Mouse (Mus musculus) midbrain, embryonic 11.5 days (tissue): Measurements from ENCODE around the gene Gm10282. TPM values are rescaled to one million over a fixed set of nuclear protein-coding genes. Genes with fewer than 3 reads are reported as not detected.

Experiments
- ATAC-seq: fragments of 200-750 bp; cut with Nextera tagmentation; 2 replicates; pipeline ENCODE4 v1.8.0; 2017; ENCODE audit warnings: moderate TSS enrichment, moderate library complexity; ENCODE audit not compliant: low FRiP score
- DNase-seq: peaks from one replicate; pipeline ENCODE4 v3.0.0; 2015; ENCODE audit warnings: low spot score; ENCODE audit errors: missing footprints
- H3K27ac ChIP-seq: fragments of 300-500 bp; sonication (generic); 2 replicates; pipeline ENCODE4 v1.5.1; 2014; ENCODE audit warnings: low read depth, low read length
- H3K27me3 ChIP-seq: fragments of 300-500 bp; sonication (generic); 2 replicates; pipeline ENCODE4 v1.6.1; 2014; ENCODE audit warnings: mild to moderate bottlenecking, low read length, moderate library complexity, mixed read lengths; ENCODE audit not compliant: control insufficient read depth, insufficient read depth
- H3K36me3 ChIP-seq: fragments of 300-500 bp; sonication (generic); 2 replicates; pipeline ENCODE4 v1.6.1; 2014; ENCODE audit warnings: mild to moderate bottlenecking, low read length, moderate library complexity, mixed read lengths; ENCODE audit not compliant: control insufficient read depth, insufficient read depth
- H3K4me1 ChIP-seq: fragments of 300-500 bp; sonication (generic); 2 replicates; pipeline ENCODE4 v1.6.1; 2014; ENCODE audit warnings: low read length; ENCODE audit not compliant: control insufficient read depth, insufficient read depth
- H3K4me2 ChIP-seq: fragments of 300-500 bp; sonication (generic); 2 replicates; pipeline ENCODE4 v1.6.1; 2014; ENCODE audit warnings: mild to moderate bottlenecking, moderate library complexity
- H3K4me3 ChIP-seq: fragments of 300-500 bp; sonication (generic); 2 replicates; pipeline ENCODE4 v1.5.1; 2014; ENCODE audit warnings: low read depth, low read length
- H3K9ac ChIP-seq: fragments of 300-500 bp; sonication (generic); 2 replicates; pipeline ENCODE4 v1.6.1; 2014; ENCODE audit warnings: low read length
- H3K9me3 ChIP-seq: fragments of 300-500 bp; sonication (generic); 2 replicates; pipeline ENCODE4 v1.6.1; 2016; ENCODE audit warnings: low read length; ENCODE audit not compliant: control insufficient read depth
- WGBS: fragments of 180-500 bp; shearing (Covaris S2); extraction: QIAGEN DNeasy Blood & Tissue Kit; methylation state at CpG from one replicate; pipeline ENCODE4 v1.1.7; 2014; 5-methylcytosine and 5-hydroxymethylcytosine counted together
- polyA plus RNA-seq: library from polyadenylated mRNA; unstranded; fragments of >200 nt; fragmentation: Nextera tagmentation; extraction: Ambion mirVana; gene quantifications from 2 replicates; pipeline ENCODE4 v1.2.1, GENCODE M21; 2014

Gm10282 gene
- polyA plus RNA-seq, 1 experiment from 2014 or later, result 39.3 TPM

DNA sequence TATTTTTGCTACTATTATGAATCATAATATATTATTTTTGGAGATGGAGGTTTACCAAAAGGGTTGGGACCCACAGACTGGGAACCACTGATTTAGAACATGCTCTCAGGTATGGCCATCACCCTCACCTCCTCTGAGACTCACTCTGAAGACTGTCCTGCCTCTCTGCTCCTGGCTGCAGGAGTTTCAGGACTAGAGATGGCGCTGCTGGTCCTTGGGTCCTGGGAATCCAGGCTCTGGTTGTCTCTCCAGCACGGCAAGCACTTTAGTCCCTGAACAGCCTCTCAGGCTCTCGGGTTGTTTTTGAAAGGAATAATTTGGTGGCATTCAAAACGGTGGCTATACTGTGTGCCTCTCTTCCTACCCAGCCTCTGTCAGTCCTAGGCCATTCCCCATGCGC, 43.2 kb downstream of the Gm10282 start:
- Histone ChIP-seq H3K4me3 (no peak overlapping the region), H3K4me1 (no peaks in the 10 kb centered on the region), H3K27ac (no peak overlapping the region), H3K36me3 (peaks cover 2% of the 10 kb centered on the region; the same call in 1 of the 2 replicates), H3K27me3 (no peaks in the 10 kb centered on the region), H3K4me2 (no peak overlapping the region), H3K9me3 (no peaks in the 10 kb centered on the region), H3K9ac (no peak overlapping the region)
- no peak for ATAC-seq
- no peak for DNase-seq
- 46% methylated on average over 5 of the region's 5 CpGs for WGBS

- DNase-seq, result no peak
- Histone ChIP-seq H3K4me2 (no peak overlapping the region), H3K27ac (no peak overlapping the region), H3K9ac (no peak overlapping the region), H3K4me3 (no peak overlapping the region), H3K9me3 (no peaks in the 10 kb centered on the region), H3K4me1 (no peaks in the 10 kb centered on the region), H3K36me3 (peaks cover 2% of the 10 kb centered on the region; the same call in 1 of the 2 replicates), H3K27me3 (no peaks in the 10 kb centered on the region)
- ATAC-seq, result 0 out of 2 replicates have a peak, but pooled peaks have one; percentile 20
These were observed 43.6 kb downstream of the Gm10282 start for GRCm38 (mm10) chr8:72261431-72261830.

DNA sequence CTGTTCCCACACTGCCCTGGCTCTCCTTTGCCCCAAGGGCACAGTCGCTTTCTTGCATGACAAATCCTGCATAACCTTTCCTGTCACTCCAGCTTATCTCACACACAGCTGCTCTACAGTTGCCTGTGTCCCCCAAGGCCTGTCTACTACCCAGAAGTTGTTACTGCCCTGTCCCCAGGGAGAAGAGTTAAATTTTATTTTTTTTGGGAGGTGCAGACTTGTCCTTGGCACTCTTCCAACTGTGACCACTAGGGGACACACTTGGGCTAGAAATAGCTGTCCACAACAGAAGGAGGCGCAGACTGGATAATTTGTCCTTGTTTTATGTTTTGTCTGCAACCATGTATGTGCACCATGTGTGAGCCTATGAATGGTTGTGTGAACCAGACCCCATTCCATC, 44.0 kb downstream of the Gm10282 start:
- Histone ChIP-seq H3K4me3 (no peak overlapping the region), H3K4me1 (no peaks in the 10 kb centered on the region), H3K4me2 (no peak overlapping the region), H3K27ac (no peak overlapping the region), H3K36me3 (peaks cover 2% of the 10 kb centered on the region; the same call in 1 of the 2 replicates), H3K9me3 (no peaks in the 10 kb centered on the region), H3K27me3 (no peaks in the 10 kb centered on the region), H3K9ac (no peak overlapping the region)
- peak; percentile 66; the same call in 1 of the 2 replicates for ATAC-seq
- WGBS, result 28% methylated on average over 2 of the region's 2 CpGs
- DNase-seq, result peak; percentile 86

GRCm38 (mm10) chr8:72260585-72260984, 44.5 kb downstream of the Gm10282 start:
- peaks cover 2% of the 10 kb centered on the region; the same call in 1 of the 2 replicates for H3K36me3 ChIP-seq
- ATAC-seq (no peak), DNase-seq (no peak)
- 70% methylated on average over 4 of the region's 4 CpGs for WGBS
- H3K27me3 ChIP-seq, result no peaks in the 10 kb centered on the region
- H3K9ac ChIP-seq, result no peak overlapping the region
- no peak overlapping the region for H3K4me3 ChIP-seq
- H3K9me3 ChIP-seq, result no peaks in the 10 kb centered on the region
- no peak overlapping the region for H3K4me2 ChIP-seq
- no peaks in the 10 kb centered on the region for H3K4me1 ChIP-seq
- no peak overlapping the region for H3K27ac ChIP-seq

GRCm38 (mm10) chr8:72259862-72260261, 45.2 kb downstream of the Gm10282 start:
- DNase-seq (no peak), ATAC-seq (no peak)
- no peak overlapping the region for H3K9ac ChIP-seq
- no peak overlapping the region for H3K4me2 ChIP-seq
- no peak overlapping the region for H3K27ac ChIP-seq
- no peaks in the 10 kb centered on the region for H3K9me3 ChIP-seq
- WGBS, result 59% methylated on average over 2 of the region's 2 CpGs
- no peak overlapping the region for H3K4me3 ChIP-seq
- H3K4me1 ChIP-seq, result no peaks in the 10 kb centered on the region
- H3K36me3 ChIP-seq, result peaks cover 2% of the 10 kb centered on the region; the same call in 1 of the 2 replicates
- no peaks in the 10 kb centered on the region for H3K27me3 ChIP-seq

GRCm38 (mm10) chr8:72257902-72258238, 47.2 kb downstream of the Gm10282 start:
- H3K27me3 ChIP-seq, result no peaks in the 10 kb centered on the region
- H3K36me3 ChIP-seq, result peaks cover 2% of the 10 kb centered on the region; the same call in 1 of the 2 replicates

DNA sequence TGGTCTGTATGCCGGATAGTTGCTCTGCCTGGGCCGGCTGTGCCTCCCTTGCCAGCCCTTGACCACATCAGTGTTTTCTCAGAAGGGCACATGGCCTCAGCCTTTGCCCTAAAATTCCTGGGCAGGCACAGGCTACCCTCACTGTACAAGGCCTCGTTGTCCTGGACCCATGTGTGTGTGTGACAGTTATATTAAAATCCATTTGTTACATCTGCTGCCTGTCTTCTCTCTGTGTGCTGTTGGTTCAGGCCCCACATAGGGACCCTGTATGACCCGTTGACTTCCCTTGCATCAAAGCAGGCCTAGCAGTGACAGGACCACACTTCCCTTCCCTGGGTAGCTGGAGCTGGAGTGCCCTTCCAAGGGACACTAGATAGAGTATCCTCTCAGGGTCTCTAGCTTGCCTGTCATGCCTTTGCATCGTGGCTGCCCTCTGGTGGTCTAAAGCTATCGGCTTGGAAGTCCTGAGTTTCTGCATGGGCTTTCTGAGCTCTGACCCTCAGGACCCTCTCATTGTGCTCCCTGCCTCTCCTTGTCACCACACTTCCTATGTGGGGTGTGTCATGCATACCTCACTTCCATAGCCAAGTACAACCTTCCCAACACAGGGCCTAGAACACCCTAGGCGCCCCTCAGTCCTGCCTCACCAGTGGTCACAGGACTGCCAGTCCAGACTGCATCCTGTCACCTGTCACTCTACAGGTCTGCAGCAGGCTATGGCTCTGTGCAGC, 47.7 kb downstream of the Gm10282 start:
- peaks cover 2% of the 10 kb centered on the region; the same call in 1 of the 2 replicates for H3K36me3 ChIP-seq
- no peaks in the 10 kb centered on the region for H3K4me1 ChIP-seq
- DNase-seq, result peak; percentile 85
- no peaks in the 10 kb centered on the region for H3K27me3 ChIP-seq
- ATAC-seq, result peak; percentile 41; the same call in 1 of the 2 replicates
- H3K9me3 ChIP-seq, result no peaks in the 10 kb centered on the region
- WGBS, result 60% methylated on average over 7 of the region's 7 CpGs
- H3K4me3 ChIP-seq, result no peak overlapping the region
- no peak overlapping the region for H3K4me2 ChIP-seq
- no peak overlapping the region for H3K9ac ChIP-seq
- no peak overlapping the region for H3K27ac ChIP-seq

More at GRCm38 (mm10) chr8:72257902-72258238, 47.2 kb downstream of the Gm10282 start:
- no peak overlapping the region for H3K4me2 ChIP-seq
- no peak overlapping the region for H3K4me3 ChIP-seq
- 91% methylated on average over 1 of the region's 1 CpGs for WGBS
- H3K9ac ChIP-seq, result no peak overlapping the region
- no peak overlapping the region for H3K27ac ChIP-seq
- no peaks in the 10 kb centered on the region for H3K9me3 ChIP-seq
- no peaks in the 10 kb centered on the region for H3K4me1 ChIP-seq
- ATAC-seq, result no peak
- no peak for DNase-seq

Other genes starting within 250 kb of the Gm10282 start
- gene Olfr373, start 222.1 kb downstream of the Gm10282 start, polyA plus RNA-seq, result not detected in 2 replicates
- not detected in 2 replicates for gene Olfr374, start 198.2 kb downstream of the Gm10282 start, polyA plus RNA-seq
- 548 and 589 TPM in 2 replicates for gene Tpm4, start 170.3 kb downstream of the Gm10282 start, polyA plus RNA-seq
- 103 and 107 TPM in 2 replicates for gene Rab8a, start 144.1 kb downstream of the Gm10282 start, polyA plus RNA-seq
- gene Hsh2d, start 115.6 kb downstream of the Gm10282 start, polyA plus RNA-seq, result not detected in 2 replicates
- not detected in 2 replicates for gene Cib3, start 92.4 kb downstream of the Gm10282 start, polyA plus RNA-seq
- gene Gm11034, start 91.6 kb downstream of the Gm10282 start, polyA plus RNA-seq, result not detected in 2 replicates
- gene Fam32a, start 85.5 kb downstream of the Gm10282 start, polyA plus RNA-seq, result 73.1 and 77.8 TPM in 2 replicates
- 170 and 173 TPM in 2 replicates for gene Ap1m1, start 65.2 kb downstream of the Gm10282 start, polyA plus RNA-seq
- gene Klf2, start 13.8 kb upstream of the Gm10282 start, polyA plus RNA-seq, result 5.0 and 6.5 TPM in 2 replicates
- 67.6 and 71.3 TPM in 2 replicates for gene Eps15l1, start 116.2 kb upstream of the Gm10282 start, polyA plus RNA-seq
- 0.71 and 0.76 TPM in 2 replicates for gene Calr3, start 138.6 kb upstream of the Gm10282 start, polyA plus RNA-seq
- gene 1700030K09Rik, start 138.6 kb upstream of the Gm10282 start, polyA plus RNA-seq, result 11.6 and 13.5 TPM in 2 replicates
- gene Cherp, start 170.0 kb upstream of the Gm10282 start, polyA plus RNA-seq, result 57.7 and 62.6 TPM in 2 replicates
- gene Slc35e1, start 187.4 kb upstream of the Gm10282 start, polyA plus RNA-seq, result 10.9 and 13.4 TPM in 2 replicates
- 11.0 and 13.6 TPM in 2 replicates for gene Med26, start 243.0 kb upstream of the Gm10282 start, polyA plus RNA-seq